Mouse (Mus musculus): ENCODE measurements around the gene Coro1c. TPM values are rescaled to one million over a fixed set of nuclear protein-coding genes. Genes with fewer than 3 reads are reported as not detected.

Gene Coro1c
- polyA plus RNA-seq, 1 experiment = 12.9 TPM

GRCm38 (mm10) chr5:113937650-113938049 lies 29.1 kb upstream of the Coro1c start:
- H3K27me3 ChIP-seq (ENCODE audit: control insufficient read depth, insufficient read depth, low read length) = no peaks in the 10 kb centered on the region
- H3K27ac ChIP-seq (ENCODE audit: control insufficient read depth, insufficient read depth, low read depth, low read length) = no peak overlapping the region; the same call in 1 of the 2 replicates
- TF ChIP-seq CTCF (IDR thresholded peaks at IDR 0.05; ENCODE audit: control insufficient read depth, insufficient read depth, insufficient replicate concordance, low read depth, low read length) = no peak
- H3K36me3 ChIP-seq (ENCODE audit: control insufficient read depth, insufficient read depth, low read length) = no peaks in the 10 kb centered on the region
- peaks cover under 1% of the 10 kb centered on the region; the same call in 1 of the 2 replicates for H3K4me1 ChIP-seq (ENCODE audit: control insufficient read depth, insufficient read depth, low read length)
- H3K4me3 ChIP-seq (ENCODE audit: control insufficient read depth, low read depth, low read length) = no peak overlapping the region

- Histone ChIP-seq H3K4me3 (ENCODE audit: control insufficient read depth, low read depth, low read length) (no peak overlapping the region), H3K4me1 (ENCODE audit: control insufficient read depth, insufficient read depth, low read length) (peaks cover 2% of the 10 kb centered on the region), H3K36me3 (ENCODE audit: control insufficient read depth, insufficient read depth, low read length) (no peaks in the 10 kb centered on the region), H3K27ac (ENCODE audit: control insufficient read depth, insufficient read depth, low read depth, low read length) (no peak overlapping the region), H3K27me3 (ENCODE audit: control insufficient read depth, insufficient read depth, low read length) (no peaks in the 10 kb centered on the region)
- TF ChIP-seq POLR2A (IDR thresholded peaks at IDR 0.05; ENCODE audit: control insufficient read depth, low read depth, low read length) = no peak
- TF ChIP-seq CTCF (IDR thresholded peaks at IDR 0.05; ENCODE audit: control insufficient read depth, insufficient read depth, insufficient replicate concordance, low read depth, low read length) = no peak
Observed at GRCm38 (mm10) chr5:113933889-113934288, 25.3 kb upstream of the Coro1c start.

DNA sequence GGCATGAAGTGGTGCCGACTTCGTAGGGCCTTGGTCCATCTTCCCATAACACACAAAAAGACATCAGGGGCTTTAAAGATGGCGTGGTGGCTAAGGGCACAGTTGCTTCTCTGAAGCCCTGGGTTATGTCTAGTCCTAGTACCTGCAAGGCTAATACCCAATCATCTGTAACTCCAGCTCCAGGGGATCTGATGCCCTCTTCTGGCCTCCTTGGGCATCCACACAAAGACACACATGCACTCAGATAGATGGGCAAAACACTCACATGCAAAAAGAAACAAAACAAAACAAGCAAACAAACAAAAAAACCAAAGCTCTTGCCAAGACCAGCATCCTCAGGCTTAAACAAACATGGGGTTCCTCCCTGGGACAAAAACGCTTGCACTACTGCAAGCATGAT lies 24.9 kb upstream of the Coro1c start:
- H3K27ac ChIP-seq (ENCODE audit: control insufficient read depth, insufficient read depth, low read depth, low read length) = no peak overlapping the region
- TF ChIP-seq CTCF (IDR thresholded peaks at IDR 0.05; ENCODE audit: control insufficient read depth, insufficient read depth, insufficient replicate concordance, low read depth, low read length) = no peak
- TF ChIP-seq POLR2A (IDR thresholded peaks at IDR 0.05; ENCODE audit: control insufficient read depth, low read depth, low read length) = no peak
- no peaks in the 10 kb centered on the region for H3K27me3 ChIP-seq (ENCODE audit: control insufficient read depth, insufficient read depth, low read length)
- H3K4me3 ChIP-seq (ENCODE audit: control insufficient read depth, low read depth, low read length) = no peak overlapping the region
- H3K36me3 ChIP-seq (ENCODE audit: control insufficient read depth, insufficient read depth, low read length) = no peaks in the 10 kb centered on the region
- H3K4me1 ChIP-seq (ENCODE audit: control insufficient read depth, insufficient read depth, low read length) = peaks cover 2% of the 10 kb centered on the region

DNA sequence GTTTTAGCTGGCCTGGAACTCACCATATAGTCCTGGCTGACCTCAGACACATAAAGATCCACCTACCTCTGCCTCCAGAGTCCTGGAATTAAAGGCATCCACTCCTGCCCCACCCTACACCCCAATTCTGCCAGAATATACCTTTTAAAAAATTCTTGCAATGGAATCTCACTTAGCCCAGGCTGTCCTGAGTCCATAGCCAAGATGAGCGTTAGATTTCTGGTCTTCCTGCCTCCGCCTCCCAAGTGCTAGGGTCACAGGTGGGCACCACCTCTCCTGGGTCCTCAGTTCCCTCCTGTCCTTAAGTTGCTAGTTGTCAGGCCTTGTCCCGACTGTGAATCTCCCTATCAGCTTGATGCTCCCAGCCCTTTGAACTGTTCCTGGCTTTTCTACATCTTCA lies 23.8 kb upstream of the Coro1c start:
- TF ChIP-seq CTCF (IDR thresholded peaks at IDR 0.05; ENCODE audit: control insufficient read depth, insufficient read depth, insufficient replicate concordance, low read depth, low read length) = no peak
- Histone ChIP-seq H3K27me3 (ENCODE audit: control insufficient read depth, insufficient read depth, low read length) (no peaks in the 10 kb centered on the region), H3K4me3 (ENCODE audit: control insufficient read depth, low read depth, low read length) (no peak overlapping the region), H3K4me1 (ENCODE audit: control insufficient read depth, insufficient read depth, low read length) (peaks cover 2% of the 10 kb centered on the region), H3K36me3 (ENCODE audit: control insufficient read depth, insufficient read depth, low read length) (no peaks in the 10 kb centered on the region), H3K27ac (ENCODE audit: control insufficient read depth, insufficient read depth, low read depth, low read length) (no peak overlapping the region)

- TF ChIP-seq POLR2A (IDR thresholded peaks at IDR 0.05; ENCODE audit: control insufficient read depth, low read depth, low read length) = no peak
- no peak for TF ChIP-seq CTCF (IDR thresholded peaks at IDR 0.05; ENCODE audit: control insufficient read depth, insufficient read depth, insufficient replicate concordance, low read depth, low read length)
- H3K36me3 ChIP-seq (ENCODE audit: control insufficient read depth, insufficient read depth, low read length) = no peaks in the 10 kb centered on the region
- peak overlapping the region; percentile 40; the same call in 1 of the 2 replicates for H3K27ac ChIP-seq (ENCODE audit: control insufficient read depth, insufficient read depth, low read depth, low read length)
- H3K4me3 ChIP-seq (ENCODE audit: control insufficient read depth, low read depth, low read length) = no peak overlapping the region
- H3K4me1 ChIP-seq (ENCODE audit: control insufficient read depth, insufficient read depth, low read length) = peaks cover 2% of the 10 kb centered on the region
- H3K27me3 ChIP-seq (ENCODE audit: control insufficient read depth, insufficient read depth, low read length) = no peaks in the 10 kb centered on the region
Observed at GRCm38 (mm10) chr5:113930648-113931609, 22.4 kb upstream of the Coro1c start.

DNA sequence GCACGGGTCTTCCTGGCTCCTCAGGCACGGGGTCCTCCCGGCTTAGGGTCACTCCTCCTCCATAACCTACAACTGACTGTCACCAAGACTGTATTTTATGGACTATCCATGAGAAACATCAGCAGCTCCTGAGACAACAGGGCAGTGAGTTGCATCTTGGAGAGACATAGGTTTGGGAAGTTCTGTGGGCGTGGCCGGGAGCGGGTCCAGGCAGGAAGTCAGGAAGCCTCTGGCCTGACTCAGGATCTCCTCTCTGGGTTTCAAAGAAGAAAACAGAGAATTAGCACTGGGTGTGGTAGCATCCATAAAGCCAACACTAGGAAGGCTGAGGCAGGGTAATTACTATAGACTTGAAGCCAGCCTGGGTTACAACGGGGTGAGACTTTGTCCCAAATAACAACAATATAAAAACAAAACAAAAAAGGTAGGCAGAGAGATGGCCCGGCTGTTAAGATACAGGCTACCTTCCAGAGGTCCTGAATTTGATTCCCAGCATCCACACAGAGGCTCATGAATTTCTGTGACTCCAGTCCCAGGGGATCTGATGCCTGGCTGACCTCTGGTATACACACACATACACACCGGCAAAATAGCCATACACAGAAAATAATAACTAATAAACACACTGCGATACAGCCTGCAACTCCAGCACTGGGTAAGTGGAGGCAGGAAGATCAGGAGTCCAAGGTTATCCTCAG lies 21.5 kb upstream of the Coro1c start:
- Histone ChIP-seq H3K4me3 (ENCODE audit: control insufficient read depth, low read depth, low read length) (no peak overlapping the region), H3K4me1 (ENCODE audit: control insufficient read depth, insufficient read depth, low read length) (peaks cover 2% of the 10 kb centered on the region), H3K27ac (ENCODE audit: control insufficient read depth, insufficient read depth, low read depth, low read length) (no peak overlapping the region), H3K27me3 (ENCODE audit: control insufficient read depth, insufficient read depth, low read length) (no peaks in the 10 kb centered on the region), H3K36me3 (ENCODE audit: control insufficient read depth, insufficient read depth, low read length) (no peaks in the 10 kb centered on the region)
- TF ChIP-seq POLR2A (IDR thresholded peaks at IDR 0.05; ENCODE audit: control insufficient read depth, low read depth, low read length) (no peak), CTCF (IDR thresholded peaks at IDR 0.05; ENCODE audit: control insufficient read depth, insufficient read depth, insufficient replicate concordance, low read depth, low read length) (no peak)

GRCm38 (mm10) chr5:113929526-113929925 lies 21.0 kb upstream of the Coro1c start:
- Histone ChIP-seq H3K4me3 (ENCODE audit: control insufficient read depth, low read depth, low read length) (no peak overlapping the region), H3K36me3 (ENCODE audit: control insufficient read depth, insufficient read depth, low read length) (no peaks in the 10 kb centered on the region), H3K27ac (ENCODE audit: control insufficient read depth, insufficient read depth, low read depth, low read length) (no peak overlapping the region), H3K4me1 (ENCODE audit: control insufficient read depth, insufficient read depth, low read length) (peaks cover 2% of the 10 kb centered on the region), H3K27me3 (ENCODE audit: control insufficient read depth, insufficient read depth, low read length) (no peaks in the 10 kb centered on the region)
- TF ChIP-seq POLR2A (IDR thresholded peaks at IDR 0.05; ENCODE audit: control insufficient read depth, low read depth, low read length) (no peak), CTCF (IDR thresholded peaks at IDR 0.05; ENCODE audit: control insufficient read depth, insufficient read depth, insufficient replicate concordance, low read depth, low read length) (no peak)

Measured in testis, adult 2 months (tissue).